Mouse (Mus musculus): ENCODE measurements around the gene C1qtnf1.

DNA sequence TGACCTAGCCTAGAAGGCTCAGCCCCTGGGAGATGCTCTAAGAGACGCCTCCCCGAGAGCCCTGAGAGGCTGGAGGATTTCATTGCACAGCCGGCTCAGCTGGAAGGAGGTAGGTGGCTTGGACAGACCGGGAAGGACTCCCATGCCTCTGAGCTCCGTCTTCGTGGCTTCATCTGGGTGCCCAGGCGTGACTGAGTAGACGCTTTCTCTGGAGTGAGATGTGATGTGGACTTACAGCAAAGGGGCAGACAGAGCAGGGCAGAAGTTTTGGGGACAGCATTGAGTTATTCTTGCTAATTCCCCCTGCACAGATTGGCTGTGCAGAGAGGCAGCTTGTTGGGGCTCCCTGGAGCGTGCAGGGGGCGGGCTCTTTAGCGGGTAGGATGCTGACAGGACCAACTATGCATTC lies 461 bp downstream of the C1qtnf1 start:
- TF ChIP-seq MAFK (IDR thresholded peaks at IDR 0.05; ENCODE audit: insufficient read depth, low read depth, low read length) (no peak), CHD2 (IDR thresholded peaks at IDR 0.05; ENCODE audit: low read depth, low read length) (no peak)
